Mouse (Mus musculus) embryonic fibroblast, embryonic 13.5 days (primary cell): Measurements from ENCODE around the gene Gpr15.

Experiments used
- CTCF ChIP-seq: IDR thresholded peaks from 2 replicates; pipeline ENCODE4 v1.5.1; 2011; ENCODE audit warnings: mild to moderate bottlenecking, control low read depth, low read length, moderate library complexity, borderline replicate concordance; ENCODE audit not compliant: insufficient read depth
- POLR2A ChIP-seq: IDR thresholded peaks from 2 replicates; pipeline ENCODE4 v1.6.1; 2011; ENCODE audit warnings: low read depth, mild to moderate bottlenecking, control low read depth, low read length, moderate library complexity

- TF ChIP-seq POLR2A (no peak), CTCF (no peak)
These were observed 47.5 kb downstream of the Gpr15 start for GRCm38 (mm10) chr16:58671212-58671985.
